Mouse (Mus musculus) G1E (cell line): ENCODE measurements around the gene Kcnn3. TPM values are rescaled to one million over a fixed set of nuclear protein-coding genes. Genes with fewer than 3 reads are reported as not detected.

Source experiments
- ATAC-seq: 2 replicates; pipeline ENCODE4 v1.8.0; 2016; ENCODE audit warnings: mild to moderate bottlenecking; ENCODE audit not compliant: insufficient number of reproducible peaks, poor library complexity, low FRiP score, severe bottlenecking; ENCODE audit errors: extremely low read depth
- DNase-seq: peaks from one replicate; pipeline ENCODE4 v3.0.0; 2012; ENCODE audit warnings: low spot score
- H3K27me3 ChIP-seq: 2 replicates; pipeline ENCODE4 v1.6.1; 2012; ENCODE audit warnings: mild to moderate bottlenecking, low read length, inconsistent platforms; ENCODE audit not compliant: insufficient read depth
- H3K36me3 ChIP-seq: replicated peaks from 2 replicates; pipeline ENCODE3; 2012; ENCODE audit warnings: mild to moderate bottlenecking, inconsistent platforms
- H3K4me1 ChIP-seq: 2 replicates; pipeline ENCODE4 v1.6.1; 2012; ENCODE audit warnings: low read depth, low read length, inconsistent platforms, mixed read lengths; ENCODE audit not compliant: insufficient read depth
- H3K4me3 ChIP-seq: 2 replicates; pipeline ENCODE4 v1.5.1; 2012; ENCODE audit warnings: low read depth, mild to moderate bottlenecking, inconsistent platforms, low read length, moderate library complexity, mixed read lengths
- H3K9me3 ChIP-seq: replicated peaks from 2 replicates; pipeline ENCODE4 v1.6.1; 2012; ENCODE audit warnings: inconsistent platforms
- CTCF ChIP-seq: IDR thresholded peaks from 2 replicates; pipeline ENCODE4 v1.5.1; 2012; ENCODE audit warnings: low read depth, low read length, inconsistent platforms, mixed read lengths
- GATA1 ChIP-seq: IDR thresholded peaks from 2 replicates; pipeline ENCODE4 v1.6.1; 2012; ENCODE audit warnings: borderline replicate concordance, low read length, inconsistent platforms, mixed read lengths
- GATA2 ChIP-seq: IDR thresholded peaks from 2 replicates; pipeline ENCODE4 v1.6.1; 2012; ENCODE audit warnings: low read depth, low read length, inconsistent platforms, borderline replicate concordance
- POLR2AphosphoS5 ChIP-seq: IDR thresholded peaks from 2 replicates; pipeline ENCODE4 v1.6.1; 2012; ENCODE audit warnings: low read depth, low read length, inconsistent platforms; ENCODE audit not compliant: insufficient replicate concordance
- TAL1 ChIP-seq: conservative IDR thresholded peaks from 2 replicates; pipeline ENCODE4 v1.6.1; 2012; ENCODE audit warnings: low read depth, low read length, inconsistent platforms, mixed read lengths
- polyA plus RNA-seq: library from polyadenylated mRNA; stranded (reverse); fragments of >175 nt; gene quantifications from 2 replicates; pipeline ENCODE4 v1.2.3, GENCODE M21; 2012
- total RNA-seq, 2 experiments: library from RNA; stranded (forward) in 1 of 2; stranded (reverse) in 1 of 2; fragments of 200-1000 nt in 1 of 2; fragments of >200 nt in 1 of 2; fragmentation: Nextera tagmentation in 1 of 2; gene quantifications; 2 replicates each; pipeline ENCODE4 v1.2.3; 2014 to 2017

Gene Kcnn3
- total and polyA plus RNA-seq, 3 experiments = 0.16 TPM; not detected in 2

GRCm38 (mm10) chr3:89522450-89523128, 2.6 kb downstream of the Kcnn3 start:
- H3K27me3 ChIP-seq = peaks cover 16% of the 10 kb centered on the region
- H3K9me3 ChIP-seq = no peaks in the 10 kb centered on the region
- H3K4me1 ChIP-seq = peaks cover 5% of the 10 kb centered on the region
- no peak for TF ChIP-seq POLR2AphosphoS5
- TF ChIP-seq GATA1 = no peak
- TF ChIP-seq GATA2 = no peak
- no peak for TF ChIP-seq TAL1
- TF ChIP-seq CTCF = no peak
- no peak for ATAC-seq
- DNase-seq = no peak
- H3K36me3 ChIP-seq = no peaks in the 10 kb centered on the region
- H3K4me3 ChIP-seq = no peak overlapping the region

DNA sequence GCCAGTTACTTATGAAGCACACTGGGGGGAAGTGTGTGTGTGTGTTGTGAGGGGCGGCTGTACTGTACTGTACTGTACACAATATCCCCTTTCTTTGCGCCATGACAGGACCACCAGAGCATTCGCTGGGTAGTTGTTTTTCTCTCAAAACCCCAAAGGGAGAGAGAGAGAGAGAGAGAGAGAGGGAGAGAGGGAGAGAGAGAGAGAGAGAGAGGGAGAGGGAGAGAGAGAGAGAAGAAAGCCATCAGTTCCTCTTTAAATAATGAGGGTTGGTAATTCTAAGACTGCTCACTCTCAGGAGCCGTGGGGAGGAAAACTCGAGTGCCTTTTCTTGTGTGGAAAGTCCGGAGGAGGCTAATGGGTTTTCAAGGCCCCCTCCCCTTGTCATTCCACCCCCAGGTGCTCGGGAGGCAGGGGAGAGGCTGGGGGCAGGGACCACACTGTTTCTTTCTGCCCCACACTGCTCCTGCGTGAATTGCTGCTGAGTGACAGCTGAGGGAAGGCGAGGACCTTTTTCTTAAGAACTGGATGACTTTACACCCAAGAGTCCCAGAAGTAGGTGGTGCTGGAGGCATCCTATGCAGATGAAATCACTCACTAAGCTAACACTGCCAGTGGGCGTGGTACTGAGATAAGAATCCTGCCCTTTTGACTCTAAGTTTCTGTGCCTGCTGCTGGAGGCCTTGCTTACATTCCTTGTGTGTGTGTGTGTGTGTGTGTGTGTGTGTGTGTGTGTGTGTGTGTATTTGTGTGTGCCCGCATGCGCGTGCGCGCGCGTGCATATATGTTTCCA, 6.5 kb downstream of the Kcnn3 start:
- Histone ChIP-seq H3K27me3 (peaks cover 11% of the 10 kb centered on the region), H3K4me3 (no peak overlapping the region), H3K4me1 (no peaks in the 10 kb centered on the region; the same call in 1 of the 2 replicates), H3K36me3 (no peaks in the 10 kb centered on the region), H3K9me3 (no peaks in the 10 kb centered on the region)
- ATAC-seq = no peak
- no peak for TF ChIP-seq GATA2
- TF ChIP-seq TAL1 = no peak
- TF ChIP-seq CTCF = no peak
- TF ChIP-seq GATA1 = no peak
- TF ChIP-seq POLR2AphosphoS5 = no peak
- no peak for DNase-seq

DNA sequence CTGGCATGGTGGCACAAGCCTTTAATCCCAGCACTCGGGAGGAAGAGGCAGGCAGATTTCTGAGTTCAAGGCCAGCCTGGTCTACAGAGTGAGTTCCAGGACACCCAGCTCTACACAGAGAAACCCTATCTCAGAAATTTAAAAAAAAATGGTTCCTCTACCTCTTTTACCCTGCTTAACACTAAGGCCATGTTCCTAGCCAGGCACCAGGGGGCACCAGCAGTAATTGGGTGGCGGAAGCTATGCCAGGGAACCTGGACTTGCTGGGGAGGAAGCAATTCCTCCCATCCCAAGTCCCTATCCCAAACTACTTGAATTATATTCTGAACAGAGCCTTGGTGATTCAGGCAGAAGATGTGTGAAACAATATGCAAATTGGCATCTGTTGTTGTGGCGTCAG, 9.8 kb downstream of the Kcnn3 start:
- no peaks in the 10 kb centered on the region; the same call in 1 of the 2 replicates for H3K4me1 ChIP-seq
- TF ChIP-seq GATA2 (no peak), CTCF (no peak), POLR2AphosphoS5 (no peak), TAL1 (no peak), GATA1 (no peak)
- H3K36me3 ChIP-seq = no peaks in the 10 kb centered on the region
- DNase-seq (no peak), ATAC-seq (no peak)
- H3K9me3 ChIP-seq = no peaks in the 10 kb centered on the region
- H3K27me3 ChIP-seq = peaks cover 12% of the 10 kb centered on the region; the same call in 1 of the 2 replicates
- no peak overlapping the region for H3K4me3 ChIP-seq

DNA sequence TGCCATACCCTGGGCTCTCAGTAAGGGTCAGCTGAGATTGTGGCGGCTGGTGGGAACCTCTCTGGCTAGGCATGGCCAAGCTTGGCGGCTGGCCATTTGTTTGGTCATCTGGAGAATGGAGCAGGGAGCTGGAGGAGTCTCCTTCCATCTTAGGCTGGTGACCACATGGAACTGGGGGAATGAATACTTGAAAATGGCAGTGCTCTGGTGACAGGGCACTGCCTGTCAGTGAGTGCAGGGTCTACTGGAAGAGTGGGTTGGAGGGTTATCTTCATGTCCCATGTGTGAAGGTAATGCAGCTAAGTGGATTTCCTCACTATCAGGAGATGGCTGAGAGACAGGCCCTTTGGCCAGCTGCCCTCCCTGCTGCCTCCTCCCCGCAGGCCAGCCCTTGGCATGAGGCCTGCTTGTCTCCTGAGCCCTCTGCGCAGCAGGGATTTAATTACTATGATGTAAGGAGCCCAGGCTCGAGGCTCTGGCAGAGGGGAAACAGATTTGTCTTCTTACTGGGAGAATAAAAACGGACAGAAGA, 14.7 kb downstream of the Kcnn3 start:
- Histone ChIP-seq H3K4me3 (no peak overlapping the region), H3K27me3 (peaks cover 15% of the 10 kb centered on the region; the same call in 1 of the 2 replicates), H3K9me3 (no peaks in the 10 kb centered on the region), H3K4me1 (no peaks in the 10 kb centered on the region; the same call in 1 of the 2 replicates), H3K36me3 (no peaks in the 10 kb centered on the region)
- TF ChIP-seq TAL1 (no peak), GATA2 (no peak), CTCF (no peak), GATA1 (no peak), POLR2AphosphoS5 (no peak)
- no peak for ATAC-seq
- DNase-seq = no peak

GRCm38 (mm10) chr3:89535147-89535546, 15.2 kb downstream of the Kcnn3 start:
- peaks cover 17% of the 10 kb centered on the region; the same call in 1 of the 2 replicates for H3K27me3 ChIP-seq
- TF ChIP-seq GATA2 = no peak
- no peak for DNase-seq
- no peaks in the 10 kb centered on the region; the same call in 1 of the 2 replicates for H3K4me1 ChIP-seq
- H3K9me3 ChIP-seq = no peaks in the 10 kb centered on the region
- H3K4me3 ChIP-seq = no peak overlapping the region
- H3K36me3 ChIP-seq = no peaks in the 10 kb centered on the region
- ATAC-seq = no peak

- H3K9me3 ChIP-seq = no peaks in the 10 kb centered on the region
- TF ChIP-seq TAL1 (no peak), GATA2 (no peak), GATA1 (no peak), POLR2AphosphoS5 (no peak), CTCF (no peak)
These were observed 19.2 kb downstream of the Kcnn3 start for GRCm38 (mm10) chr3:89539036-89539739.

More at GRCm38 (mm10) chr3:89539036-89539739, 19.2 kb downstream of the Kcnn3 start:
- H3K4me1 ChIP-seq = no peaks in the 10 kb centered on the region; the same call in 1 of the 2 replicates
- H3K4me3 ChIP-seq = no peak overlapping the region
- H3K27me3 ChIP-seq = peaks cover 13% of the 10 kb centered on the region; the same call in 1 of the 2 replicates
- no peak for DNase-seq
- H3K36me3 ChIP-seq = no peaks in the 10 kb centered on the region
- ATAC-seq = no peak
